Comparison of ENCODE assay signal across 8 mouse cellular contexts in genomic region chr7:3303276-3303781, GRCm38 (mm10). TPM values are rescaled to one million over a fixed set of nuclear protein-coding genes. Genes with fewer than 3 reads are reported as not detected.
DNase-seq lines count a peak whose midpoint lies in the region; TF ChIP-seq lines count a peak whose summit lies in the region.
"Had no signal": no experiment of that assay in that cellular context is flagged by ENCODE, and none has a peak within 500 bp of the region (broad histone marks: within the 10 kb centered on the region; RNA-seq: fewer than 3 reads in every experiment).

No protein-coding gene starts in this region.

- 2% methylated on average over 29 of the region's 29 CpGs for WGBS in thymus, adult 2 months

- H3K27me3 ChIP-seq in thymus, adult 2 months (ENCODE audit: control insufficient read depth, insufficient read depth, low read length): peaks cover 6% of the 10 kb centered on the region; the same call in 1 of the 2 replicates

- no peak for TF ChIP-seq CTCF in thymus, adult 2 months (IDR thresholded peaks at IDR 0.05; ENCODE audit: borderline replicate concordance, control insufficient read depth, extremely low read depth, insufficient read depth, low read length, poor library complexity)

- no peak for TF ChIP-seq POLR2A in thymus, adult 2 months (IDR thresholded peaks at IDR 0.05; ENCODE audit: control insufficient read depth, extremely low read depth, insufficient read depth, low read length, poor library complexity)

- peak; percentile 3 for DNase-seq in thymus, postnatal 25 days
- DNase-seq in thymus, adult 2 months: no peak
- DNase-seq in cerebellum, adult 9-11 months: peak; percentile 67
- DNase-seq in frontal cortex, postnatal 36 days (ENCODE audit: low spot score in 2 of 2): peak; percentile 55 to 68
- peak; percentile 61 to 76 for DNase-seq in layer of hippocampus, postnatal 10 days (ENCODE audit: low spot score in 2 of 2)
- peak; percentile 45 for DNase-seq in lung, postnatal 10 days
- DNase-seq in right cerebral cortex, postnatal 10 days (ENCODE audit: low spot score in 2 of 2): peak; percentile 83 to 85

- no peak overlapping the region for H3K4me3 ChIP-seq in thymus, adult 2 months (ENCODE audit: control insufficient read depth, insufficient read depth, low read length)
- H3K4me3 ChIP-seq: erythroblast, embryonic 14.5 days had no signal

- peaks cover 5% of the 10 kb centered on the region; the same call in 1 of the 2 replicates for H3K4me1 ChIP-seq in thymus, adult 2 months (replicated peaks; ENCODE audit: control insufficient read depth, insufficient read depth, low read length)

- no peaks in the 10 kb centered on the region for H3K36me3 ChIP-seq in thymus, adult 2 months (ENCODE audit: control insufficient read depth, insufficient read depth, low read length)

- no peak overlapping the region for H3K27ac ChIP-seq in thymus, adult 2 months (ENCODE audit: control insufficient read depth, insufficient read depth, low read length)

RNA-seq across cellular contexts. Expression of gene Prkcg, which starts 14.3 kb away (rescaled TPM):
- 0.86 and 0.94 TPM in 2 replicates for polyA plus RNA-seq in thymus, adult 2 months (2012; rRNA removed)
- 100 to 1,000 TPM; 448 to 472 TPM for total RNA-seq in layer of hippocampus, postnatal 10 days (2021)
- polyA plus RNA-seq: erythroblast, embryonic 14.5 days had no signal

RNA-seq across cellular contexts. Expression of gene Myadm, which starts 14.4 kb away (rescaled TPM):
- polyA plus RNA-seq in thymus, adult 2 months (2012; rRNA removed): 62.1 and 86.4 TPM in 2 replicates
- 10 to 100 TPM; 89.7 to 91.6 TPM for total RNA-seq in layer of hippocampus, postnatal 10 days (2021)
- polyA plus RNA-seq: erythroblast, embryonic 14.5 days had no signal

RNA-seq across cellular contexts. Expression of gene Cacng7, which starts 29.4 kb away (rescaled TPM):
- polyA plus RNA-seq in thymus, adult 2 months (2012; rRNA removed): 2.6 and 2.7 TPM in 2 replicates
- 100 to 1,000 TPM; 114 to 119 TPM for total RNA-seq in layer of hippocampus, postnatal 10 days (2021)
- polyA plus RNA-seq: erythroblast, embryonic 14.5 days had no signal

RNA-seq across cellular contexts. Expression of gene Nlrp12, which starts 53.8 kb away (rescaled TPM):
- 0.11 and 0.13 TPM in 2 replicates for polyA plus RNA-seq in thymus, adult 2 months (2012; rRNA removed)
- total RNA-seq in layer of hippocampus, postnatal 10 days (2021): under 1 TPM; 0.11 to 0.18 TPM
- polyA plus RNA-seq: erythroblast, embryonic 14.5 days had no signal
